Mouse (Mus musculus) urinary bladder, postnatal 25 days (tissue): ENCODE results near the gene Erfe.

Source experiments
- DNase-seq: peaks from one replicate; pipeline ENCODE4 v3.0.0; 2022; ENCODE audit warnings: low spot score

Gene Erfe

DNA sequence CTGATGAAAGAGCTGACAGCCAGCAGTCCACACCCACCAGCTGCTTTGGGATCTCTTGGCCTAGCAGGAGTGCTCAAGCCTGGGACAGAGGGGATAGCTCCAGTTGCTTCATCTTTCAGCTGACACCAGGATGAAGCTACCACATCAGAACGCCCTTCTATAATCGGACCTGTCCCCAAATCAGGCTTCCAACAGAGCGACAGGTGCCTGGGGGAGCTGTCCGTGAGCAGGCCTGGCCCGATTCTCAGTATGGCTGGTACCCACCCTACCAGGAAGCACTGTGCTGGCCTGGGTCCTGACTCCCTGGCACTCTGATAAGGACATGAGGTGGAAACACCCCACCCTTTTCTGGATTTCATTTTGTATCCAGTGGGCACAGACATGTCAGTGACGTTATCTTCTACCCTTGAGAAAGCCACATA is 7.2 kb downstream of the Erfe start:
- DNase-seq = no peak

GRCm38 (mm10) chr1:91380453-91381090 is 14.3 kb downstream of the Erfe start:
- DNase-seq = peak; percentile 77

DNA sequence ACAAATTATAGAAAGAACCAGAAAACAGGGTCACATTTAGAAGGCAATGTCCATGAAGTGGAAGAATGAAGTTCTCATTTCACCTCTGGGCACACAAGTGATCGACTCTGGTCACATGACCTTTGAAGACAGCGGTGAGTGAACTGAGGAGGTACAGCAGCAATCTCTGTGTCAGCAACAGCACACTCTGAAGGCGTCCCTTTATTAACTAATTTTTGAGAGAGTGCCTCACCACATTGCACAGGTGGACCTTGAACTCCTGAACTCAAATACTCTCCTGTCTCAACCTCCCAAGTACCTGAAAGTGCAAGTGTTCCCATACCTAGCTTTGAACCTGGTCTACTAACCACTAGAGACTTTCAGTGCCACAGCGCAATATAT is 14.9 kb downstream of the Erfe start:
- no peak for DNase-seq

- DNase-seq = no peak
Measured at GRCm38 (mm10) chr1:91390369-91390768, 24.1 kb downstream of the Erfe start.

- DNase-seq = no peak
Measured at GRCm38 (mm10) chr1:91397927-91398259, 31.7 kb downstream of the Erfe start.

DNA sequence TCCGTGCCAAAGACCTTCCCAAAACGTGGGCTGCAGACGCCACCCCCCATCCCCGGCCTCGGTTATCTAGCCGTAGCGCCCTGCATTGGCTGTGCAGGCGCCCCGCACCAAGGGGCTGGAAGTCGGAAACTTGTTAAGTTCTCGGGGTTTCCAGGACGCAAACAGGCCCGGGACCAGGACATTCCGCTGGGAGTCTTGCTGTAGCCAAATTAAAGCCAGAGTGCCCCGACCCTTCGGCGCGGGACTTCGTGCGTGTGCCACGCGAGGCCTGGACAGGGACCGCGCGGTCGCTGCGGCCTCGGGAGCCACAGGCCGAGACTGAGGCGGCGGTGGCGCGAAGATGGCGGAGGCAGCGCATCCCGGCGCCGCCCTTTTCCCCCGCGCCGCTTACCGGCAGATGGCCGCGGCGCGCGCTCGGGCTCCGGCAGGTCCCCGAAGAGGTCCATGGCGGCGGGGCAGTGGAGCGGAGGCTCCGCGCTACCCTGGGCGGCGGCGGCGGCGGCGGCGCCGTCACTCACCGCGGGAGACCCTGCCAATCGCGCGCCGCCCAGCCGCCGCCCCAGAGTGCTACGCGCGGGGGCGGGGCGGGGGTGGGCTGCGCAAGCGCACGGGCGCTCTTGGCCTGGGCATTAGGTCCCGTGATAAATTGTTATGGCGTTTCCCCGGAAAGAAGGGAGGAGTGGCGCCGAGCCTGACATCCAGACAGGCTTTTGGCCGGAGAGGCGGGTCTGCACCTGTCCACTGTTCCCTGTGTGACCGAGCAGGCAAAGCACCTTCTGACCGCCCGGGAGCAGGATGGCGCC is 32.2 kb downstream of the Erfe start, which contains the start of gene Ilkap:
Gene Ilkap, minus strand, starts transcription at position 556 of the 803 bp plus-strand sequence.
- peak; percentile 67 for DNase-seq

DNA sequence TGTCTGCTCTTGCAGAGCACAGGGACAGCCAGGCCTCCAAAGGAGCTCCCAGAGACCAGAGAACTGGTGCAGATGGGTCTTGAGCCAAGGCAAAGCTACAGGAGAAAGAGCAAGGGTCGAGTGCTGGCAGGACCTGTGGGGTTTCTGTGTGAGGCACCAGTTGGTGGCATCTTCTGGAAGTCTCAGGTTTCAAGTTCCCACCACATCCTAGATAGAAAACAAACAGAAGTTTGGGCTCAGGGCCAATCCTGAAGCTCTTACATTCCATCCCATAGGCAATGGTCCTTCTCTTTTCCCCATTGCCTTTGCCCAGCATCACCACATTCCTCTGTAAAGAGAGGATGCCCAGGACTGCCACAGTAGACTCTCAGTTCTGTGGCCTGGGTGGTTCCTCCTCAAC is 38.7 kb downstream of the Erfe start:
- no peak for DNase-seq

DNA sequence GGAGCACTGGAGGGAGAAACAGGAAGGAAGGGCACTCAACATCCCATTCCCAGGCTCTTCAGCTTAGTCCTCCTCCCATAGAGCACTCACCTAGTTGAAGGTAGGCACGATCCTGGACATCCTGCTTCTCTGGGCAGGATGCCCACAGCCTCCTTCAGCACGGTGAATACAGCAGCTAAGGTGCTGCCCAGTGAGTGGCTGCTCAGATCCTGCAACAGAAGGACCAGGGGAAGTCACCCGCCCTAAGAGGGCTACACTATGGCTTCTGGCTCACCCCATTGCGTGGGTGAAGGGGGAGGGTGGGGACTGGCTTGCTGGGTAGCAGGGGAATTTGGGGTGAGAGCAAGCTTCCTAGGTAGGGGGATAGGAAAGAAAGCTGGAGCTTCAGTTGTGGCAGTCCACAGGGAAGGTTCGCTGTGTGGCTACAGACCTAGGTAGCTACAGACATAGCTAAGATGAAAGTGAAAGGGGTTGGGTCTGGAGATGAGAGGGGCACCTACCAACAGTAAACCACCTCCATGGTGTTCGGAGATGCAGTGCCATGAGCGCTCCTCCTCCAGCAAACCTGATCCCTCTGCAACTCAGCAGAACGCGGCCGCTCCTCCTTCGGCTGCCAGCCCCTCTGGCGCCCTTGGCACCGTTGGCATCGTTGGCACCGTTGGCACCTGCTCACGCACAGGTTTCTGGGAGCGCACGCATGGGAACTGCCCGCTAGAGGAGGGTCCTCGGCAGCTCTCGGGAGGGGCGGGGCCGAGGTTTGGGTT is 39.4 kb downstream of the Erfe start:
- no peak for DNase-seq

- DNase-seq = no peak
Measured at GRCm38 (mm10) chr1:91407819-91408218, 41.6 kb downstream of the Erfe start.

GRCm38 (mm10) chr1:91411631-91412285 is 45.5 kb downstream of the Erfe start:
- DNase-seq = no peak

GRCm38 (mm10) chr1:91412286-91413029 is 46.2 kb downstream of the Erfe start:
- peak; percentile 31 for DNase-seq

GRCm38 (mm10) chr1:91413030-91413506 is 46.8 kb downstream of the Erfe start:
- peak; percentile 77 for DNase-seq

- DNase-seq = no peak
Measured at GRCm38 (mm10) chr1:91413536-91413897, 47.3 kb downstream of the Erfe start.

- peak; percentile 41 for DNase-seq
Measured at GRCm38 (mm10) chr1:91413898-91414594, 47.8 kb downstream of the Erfe start, which contains the start of gene Hes6. TSS of gene Hes6 (minus strand) at chr1:91414038.

- no peak for DNase-seq
Measured at GRCm38 (mm10) chr1:91414903-91415302, 48.7 kb downstream of the Erfe start.

GRCm38 (mm10) chr1:91415311-91415710 is 49.1 kb downstream of the Erfe start:
- no peak for DNase-seq

GRCm38 (mm10) chr1:91417991-91418390 is 51.8 kb downstream of the Erfe start:
- no peak for DNase-seq

DNA sequence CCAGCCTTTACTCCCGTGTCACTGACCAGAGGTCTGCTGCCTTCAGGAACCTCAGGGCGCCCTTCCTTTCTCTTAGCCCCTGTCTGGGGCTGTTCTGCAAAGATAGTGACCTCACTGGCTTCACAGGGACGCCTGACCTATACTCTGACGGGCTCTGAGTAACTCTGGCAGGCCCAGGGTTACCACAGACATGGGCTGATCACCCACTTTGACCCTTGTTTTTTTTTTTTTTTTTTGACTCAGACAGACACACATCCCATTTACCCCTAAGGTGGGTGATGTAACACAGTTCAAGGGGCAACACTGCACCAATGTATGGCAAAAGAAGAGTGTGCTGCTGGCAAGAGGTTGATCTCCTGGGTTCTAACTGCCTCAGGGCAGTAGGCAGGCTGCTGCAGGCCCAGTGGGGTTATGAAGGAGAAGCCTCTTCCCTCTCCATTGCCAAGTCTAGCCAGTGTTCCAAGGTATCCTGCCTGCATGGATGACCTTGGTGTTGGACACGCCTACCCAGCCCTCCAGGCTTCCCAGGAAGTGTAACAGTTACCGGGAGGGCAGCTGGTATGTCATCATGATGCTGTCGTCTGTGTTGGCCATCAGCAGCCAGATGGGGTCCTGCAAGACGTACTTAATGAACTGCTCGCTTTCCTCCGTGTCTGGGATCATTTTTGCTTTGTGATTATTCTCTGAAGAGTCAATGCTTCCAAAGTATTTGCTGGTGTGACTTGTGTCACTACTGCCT is 53.8 kb downstream of the Erfe start:
- no peak for DNase-seq

DNA sequence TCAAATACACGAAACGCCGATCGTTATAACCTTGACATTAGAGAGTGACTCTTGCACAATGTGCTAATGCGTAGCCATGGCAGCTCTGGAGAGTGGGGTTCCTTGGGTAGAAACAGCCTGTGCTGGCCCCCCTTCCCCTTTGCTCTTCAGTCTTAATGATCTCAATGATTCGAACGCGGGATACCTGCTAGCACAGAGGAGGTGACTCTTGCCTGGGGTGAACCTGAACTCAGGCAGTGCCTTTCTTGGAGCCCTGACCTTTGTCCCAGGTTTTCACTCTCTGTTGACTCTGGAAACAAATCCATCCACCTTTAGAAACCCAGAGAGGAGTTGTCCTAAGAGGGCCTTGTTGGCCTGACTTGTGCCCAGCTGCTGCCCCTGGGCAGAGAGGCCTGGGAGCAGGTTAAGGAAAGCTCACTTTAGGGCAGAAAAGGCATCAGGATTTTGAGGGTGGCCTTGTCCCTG is 54.4 kb downstream of the Erfe start:
- no peak for DNase-seq
